Mouse (Mus musculus) E14TG2a.4 (cell line): ENCODE measurements around the gene Pdlim1.

Source experiments
- CTCF ChIP-seq: conservative IDR thresholded peaks from 2 replicates; pipeline ENCODE4 v1.5.1; 2014; ENCODE audit warnings: low read length
- NANOG ChIP-seq: IDR thresholded peaks from 2 replicates; pipeline ENCODE4 v1.6.1; 2014; ENCODE audit warnings: borderline replicate concordance, low read length, mixed read lengths
- POU5F1 ChIP-seq: IDR thresholded peaks from 2 replicates; pipeline ENCODE4 v1.6.1; 2014; ENCODE audit warnings: low read length, borderline replicate concordance

DNA sequence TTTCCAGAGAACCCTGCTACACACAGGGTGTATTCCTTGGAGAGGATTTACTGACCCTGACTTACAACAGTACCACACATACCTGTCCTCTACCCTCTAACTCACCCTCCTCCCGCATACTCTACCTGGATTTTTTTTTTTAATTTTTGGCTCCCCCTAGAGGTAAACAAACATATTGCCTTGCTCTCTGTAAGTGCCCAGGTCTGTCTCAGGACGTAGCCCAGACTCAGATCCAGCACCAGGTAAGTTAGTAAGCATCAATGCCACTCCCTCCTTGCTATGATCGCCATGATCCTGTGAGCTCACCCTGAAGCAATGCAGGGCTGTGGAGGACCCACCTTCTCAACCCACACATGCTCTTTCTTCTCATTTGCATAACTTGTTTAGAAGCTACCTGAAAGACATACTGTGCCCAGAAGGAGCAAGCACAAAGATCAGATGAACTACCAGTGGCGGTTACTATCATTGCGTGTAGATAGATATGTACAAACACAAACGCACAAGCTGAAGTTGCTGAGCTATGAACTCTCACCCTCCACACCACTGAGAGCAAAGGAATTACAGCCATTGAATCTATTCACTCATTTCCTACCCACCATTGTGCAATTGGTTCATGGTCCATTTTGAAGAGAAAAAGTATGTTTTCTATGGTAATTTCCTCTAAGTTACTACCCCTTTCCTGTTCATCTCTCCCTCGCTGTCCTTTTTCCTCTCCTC, 39.7 kb downstream of the Pdlim1 start:
- TF ChIP-seq CTCF (peak; percentile 74), NANOG (no peak), POU5F1 (no peak)
